Mouse (Mus musculus) B cell, adult 2 months (primary cell): Measurements from ENCODE around the gene Rap1b.

Source experiments
- DNase-seq, 2 experiments: peaks; one replicate each; pipeline ENCODE4 v3.0.0; 2022

Rap1b gene

GRCm38 (mm10) chr10:117782056-117782455 lies 63.8 kb downstream of the Rap1b start:
- no peak for DNase-seq

GRCm38 (mm10) chr10:117781021-117781725 lies 64.7 kb downstream of the Rap1b start:
- DNase-seq = no peak

DNA sequence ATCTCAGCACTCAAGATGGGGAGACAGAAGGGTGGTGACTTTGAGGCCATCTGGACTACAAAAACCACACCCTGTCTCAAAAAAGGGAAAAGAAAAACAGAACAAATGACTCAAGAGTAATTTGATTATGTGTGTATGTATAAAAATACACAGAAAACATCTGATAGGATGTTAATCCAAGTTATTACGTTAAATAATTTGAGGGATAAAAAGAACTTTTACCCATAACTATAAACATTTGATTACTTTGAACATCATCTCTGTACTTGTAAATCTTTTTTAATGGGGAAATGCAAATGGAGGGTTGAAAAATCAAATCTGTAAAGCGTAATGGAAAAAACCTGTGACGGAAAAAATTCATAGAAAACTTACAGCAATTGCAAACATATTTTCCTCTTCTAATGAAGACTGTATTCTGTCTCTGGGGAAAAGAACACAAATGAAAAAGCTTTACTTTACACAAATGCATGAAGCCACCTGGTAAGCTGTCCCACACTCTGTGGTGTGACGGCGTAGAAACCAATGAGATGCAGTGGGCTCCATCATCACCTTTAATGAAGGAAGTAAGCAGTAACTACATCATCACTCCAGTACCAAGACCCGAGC lies 65.4 kb downstream of the Rap1b start:
- no peak for DNase-seq

- DNase-seq = no peak
Measured at GRCm38 (mm10) chr10:117779581-117780305, 66.1 kb downstream of the Rap1b start.

DNA sequence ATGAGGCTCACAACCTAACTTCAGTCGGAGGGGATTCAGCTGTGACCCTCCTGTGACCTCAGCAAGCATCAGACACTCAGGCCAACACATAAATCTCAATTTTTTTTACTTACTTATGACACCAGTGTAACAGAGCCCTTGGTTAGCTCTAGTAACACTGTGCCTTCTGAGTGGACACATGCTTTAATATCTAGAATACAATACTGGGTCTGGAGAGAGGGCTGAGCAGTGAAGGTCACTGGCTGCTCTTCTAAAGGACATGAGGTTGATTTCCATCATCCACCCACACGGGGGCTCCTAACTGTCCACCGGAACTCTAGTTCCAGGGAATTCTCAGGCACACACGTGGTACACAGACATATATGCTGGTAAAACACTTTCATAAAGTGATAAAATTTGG lies 66.9 kb downstream of the Rap1b start:
- no peak for DNase-seq

GRCm38 (mm10) chr10:117778328-117778910 lies 67.4 kb downstream of the Rap1b start:
- no peak for DNase-seq

DNA sequence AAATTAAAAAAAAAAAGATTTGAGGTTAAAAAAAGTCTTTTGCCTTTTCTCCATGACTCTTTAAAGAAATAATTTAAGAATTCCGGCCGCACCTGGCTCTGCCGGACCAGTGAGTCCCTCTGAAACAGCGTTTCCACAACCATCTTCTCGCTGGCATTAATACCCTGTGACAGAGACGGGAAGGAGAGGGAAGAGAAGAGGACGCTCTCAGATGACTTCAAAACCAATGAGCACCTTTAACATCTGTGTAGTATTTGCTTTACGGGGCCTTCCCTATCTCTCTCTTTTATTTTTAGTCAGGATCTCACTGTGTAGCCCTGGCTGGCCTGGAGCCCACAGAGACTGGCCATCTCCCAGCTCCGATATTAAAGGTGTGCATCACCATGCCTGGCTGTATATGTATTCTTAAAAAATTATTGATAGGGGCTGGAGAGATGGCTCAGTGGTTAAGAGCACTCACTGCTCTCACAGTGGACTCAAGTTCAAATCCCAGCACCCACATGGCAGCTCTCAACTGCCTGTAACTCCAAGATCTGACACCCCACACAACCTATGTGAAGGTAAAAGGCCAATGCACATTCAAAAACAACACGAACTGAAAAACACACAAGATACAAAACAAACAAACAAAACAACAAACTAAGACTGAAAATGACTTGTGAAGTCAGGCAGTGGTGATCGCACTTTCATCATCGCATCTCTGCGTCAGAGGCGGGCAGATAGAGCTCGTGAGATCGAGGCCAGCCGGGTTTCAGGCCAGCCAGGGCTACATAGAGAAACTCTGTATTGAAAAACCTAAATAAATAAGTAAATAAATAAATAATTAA lies 68.1 kb downstream of the Rap1b start:
- DNase-seq = no peak

DNA sequence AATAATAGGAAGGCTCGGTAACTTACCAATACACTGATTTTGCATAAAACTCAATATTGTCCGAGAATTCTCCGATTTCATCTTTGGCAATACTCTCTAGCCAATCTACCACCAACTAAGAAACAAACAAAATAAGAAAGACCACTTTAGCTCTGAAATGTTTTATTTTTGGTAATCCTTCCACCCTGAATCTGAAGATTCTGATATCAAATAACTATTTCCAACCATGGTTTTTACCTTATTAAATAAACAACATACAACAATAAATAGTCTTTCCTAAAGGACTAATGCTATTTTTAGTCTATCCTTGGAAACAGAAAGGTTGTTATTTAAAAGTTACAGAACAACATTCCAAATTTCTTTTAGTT lies 68.7 kb downstream of the Rap1b start:
- DNase-seq = no peak

DNA sequence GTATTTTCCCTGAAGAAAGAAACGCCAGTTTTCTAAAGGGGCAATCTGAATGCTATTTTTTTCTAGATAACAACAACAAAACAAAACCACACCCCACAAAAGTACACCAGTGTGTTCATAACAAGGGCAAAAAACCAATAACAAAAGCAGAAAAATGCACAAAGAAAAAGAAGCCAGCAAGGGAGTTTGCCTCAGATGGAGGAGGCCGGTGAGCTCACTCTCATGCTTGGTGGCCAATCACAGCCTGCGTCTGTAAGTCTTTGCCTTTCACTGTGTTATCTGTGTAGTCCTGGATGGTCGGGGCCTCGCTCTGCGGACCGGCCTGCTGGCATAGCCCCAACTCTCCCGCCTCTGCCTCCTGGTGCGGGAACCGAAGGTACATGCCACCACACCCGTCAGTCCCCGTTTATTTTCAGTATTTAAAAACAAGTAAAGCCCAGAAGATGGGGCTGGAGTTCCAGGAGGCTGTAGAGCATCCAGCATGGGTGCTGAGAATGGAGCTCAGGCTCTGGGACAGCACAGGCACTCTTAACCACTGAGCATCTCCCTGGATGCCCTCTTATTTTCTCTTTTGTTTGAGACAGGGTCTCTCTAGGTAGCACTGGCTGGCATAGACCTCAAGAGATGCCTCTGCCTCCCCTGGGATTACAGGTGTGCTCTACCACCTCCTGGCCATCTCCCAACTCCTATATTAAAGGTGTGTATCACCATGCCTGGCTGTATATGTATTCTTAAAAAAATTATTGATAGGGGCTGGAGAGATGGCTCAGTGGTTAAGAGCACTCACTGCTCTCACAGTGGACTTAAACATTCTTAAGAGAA lies 69.3 kb downstream of the Rap1b start:
- DNase-seq = no peak

GRCm38 (mm10) chr10:117775401-117776144 lies 70.3 kb downstream of the Rap1b start:
- no peak for DNase-seq

GRCm38 (mm10) chr10:117774817-117775120 lies 71.1 kb downstream of the Rap1b start:
- DNase-seq = no peak

DNA sequence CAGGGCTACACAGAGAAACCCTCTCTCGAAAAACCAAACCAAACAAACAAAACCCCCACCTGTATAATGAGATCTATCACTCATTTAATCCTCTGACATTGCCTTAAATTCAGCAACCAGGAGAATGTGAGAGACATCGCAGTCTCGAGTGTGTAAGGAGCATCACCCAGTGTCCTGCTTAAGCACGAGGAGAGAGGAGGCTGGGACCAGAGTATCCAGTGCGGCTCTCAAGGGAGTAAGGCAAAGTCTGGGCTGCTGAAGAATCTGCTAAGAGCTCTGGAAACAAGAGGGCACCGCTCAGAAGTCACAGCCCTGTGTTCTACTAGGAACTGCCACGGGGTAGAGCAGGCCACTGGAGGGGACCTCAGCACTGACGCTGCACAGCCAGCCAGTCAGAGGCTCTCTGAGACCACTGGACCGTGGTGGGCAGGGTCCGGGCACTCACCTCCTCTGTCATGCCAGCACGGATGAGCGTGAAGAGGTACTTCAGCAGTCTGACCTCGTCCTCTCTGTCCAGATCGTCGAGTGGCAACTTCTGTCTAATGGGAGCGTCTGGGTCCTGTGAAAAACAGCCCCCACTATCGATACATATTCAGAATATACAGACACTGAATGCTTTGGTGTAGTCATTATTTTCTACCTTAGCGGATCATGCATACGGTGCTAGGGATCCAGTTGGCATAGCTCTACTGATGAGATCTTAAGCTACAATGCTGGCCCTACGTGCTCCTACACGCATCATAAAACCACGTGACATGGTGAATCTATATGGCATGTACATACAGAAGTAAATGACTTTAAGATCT lies 71.6 kb downstream of the Rap1b start:
- no peak for DNase-seq

GRCm38 (mm10) chr10:117773106-117773720 lies 72.6 kb downstream of the Rap1b start:
- DNase-seq = no peak

- no peak for DNase-seq
Measured at GRCm38 (mm10) chr10:117772364-117773105, 73.3 kb downstream of the Rap1b start.

- DNase-seq = no peak
Measured at GRCm38 (mm10) chr10:117771131-117771510, 74.7 kb downstream of the Rap1b start.

GRCm38 (mm10) chr10:117770286-117771130 lies 75.3 kb downstream of the Rap1b start:
- DNase-seq = no peak

GRCm38 (mm10) chr10:117769541-117770285 lies 76.1 kb downstream of the Rap1b start:
- no peak for DNase-seq

- no peak for DNase-seq
Measured at GRCm38 (mm10) chr10:117768141-117768440, 77.7 kb downstream of the Rap1b start.
